Mouse (Mus musculus) MEL (cell line): Measurements from ENCODE around the gene Pla2g3. TPM values are rescaled to one million over a fixed set of nuclear protein-coding genes. Genes with fewer than 3 reads are reported as not detected.
A peak's percentile ranks its signal among the peaks of the same experiment; 100 is the strongest.

Experiments used
- BHLHE40 ChIP-seq: IDR thresholded peaks from 2 replicates; pipeline ENCODE4 v1.6.1; 2012; ENCODE audit warnings: low read depth, mild to moderate bottlenecking, inconsistent platforms, low read length, improper control_type of control experiment, borderline replicate concordance
- CHD1 ChIP-seq: IDR thresholded peaks from 2 replicates; pipeline ENCODE4 v1.6.1; 2012; ENCODE audit warnings: low read depth, mild to moderate bottlenecking, inconsistent platforms, low read length, improper control_type of control experiment
- E2F4 ChIP-seq: IDR thresholded peaks from 2 replicates; pipeline ENCODE4 v1.6.1; 2011; ENCODE audit warnings: low read depth, low read length, improper control_type of control experiment, borderline replicate concordance
- EP300 ChIP-seq, 2 experiments: IDR thresholded peaks; 2 replicates each; pipeline ENCODE4 v1.6.1; 2011; ENCODE audit warnings: improper control_type of control experiment in 2 of 2, low read length in 2 of 2, low read depth in 1 of 2, mild to moderate bottlenecking in 1 of 2
- GABPA ChIP-seq: IDR thresholded peaks from 2 replicates; pipeline ENCODE4 v1.6.1; 2012; ENCODE audit warnings: low read depth, mild to moderate bottlenecking, inconsistent platforms, low read length, improper control_type of control experiment, moderate library complexity
- HCFC1 ChIP-seq: IDR thresholded peaks from 2 replicates; pipeline ENCODE4 v1.6.1; 2012; ENCODE audit warnings: low read depth, mild to moderate bottlenecking, inconsistent platforms, low read length, improper control_type of control experiment, moderate library complexity
- KAT2A ChIP-seq: conservative IDR thresholded peaks from 2 replicates; pipeline ENCODE4 v1.6.1; 2012; ENCODE audit warnings: low read depth, low read length, improper control_type of control experiment, inconsistent platforms
- MAX ChIP-seq: IDR thresholded peaks from 2 replicates; pipeline ENCODE4 v1.6.1; 2011; ENCODE audit warnings: low read length, improper control_type of control experiment
- MAZ ChIP-seq: IDR thresholded peaks from 2 replicates; pipeline ENCODE4 v1.6.1; 2012; ENCODE audit warnings: low read depth, mild to moderate bottlenecking, inconsistent platforms, low read length, improper control_type of control experiment
- MXI1 ChIP-seq: IDR thresholded peaks from 2 replicates; pipeline ENCODE4 v1.6.1; 2011; ENCODE audit warnings: mild to moderate bottlenecking, low read depth, low read length, improper control_type of control experiment
- MYC ChIP-seq: IDR thresholded peaks from 2 replicates; pipeline ENCODE4 v1.6.1; 2011; ENCODE audit warnings: low read depth, mild to moderate bottlenecking, low read length, improper control_type of control experiment, moderate library complexity
- POLR2A ChIP-seq, 2 experiments: IDR thresholded peaks; 2 replicates each; pipeline ENCODE4 v1.6.1; 2011 to 2012; ENCODE audit warnings: low read length in 2 of 2, mild to moderate bottlenecking in 2 of 2, control low read depth in 1 of 2, improper control_type of control experiment in 1 of 2, low read depth in 1 of 2, moderate library complexity in 1 of 2; ENCODE audit not compliant: control insufficient read depth in 1 of 2, insufficient read depth in 1 of 2, poor library complexity in 1 of 2
- POLR2AphosphoS2 ChIP-seq: IDR thresholded peaks from 2 replicates; pipeline ENCODE4 v1.6.1; 2011; ENCODE audit warnings: low read length, improper control_type of control experiment
- POLR2AphosphoS5 ChIP-seq: IDR thresholded peaks from 2 replicates; pipeline ENCODE4 v1.6.1; 2012; ENCODE audit warnings: low read depth, borderline replicate concordance, mild to moderate bottlenecking, inconsistent platforms, low read length, moderate library complexity, mixed read lengths
- RAD21 ChIP-seq: IDR thresholded peaks from 2 replicates; pipeline ENCODE4 v1.6.1; 2011; ENCODE audit warnings: mild to moderate bottlenecking, low read depth, low read length, improper control_type of control experiment
- SMC3 ChIP-seq: IDR thresholded peaks from 2 replicates; pipeline ENCODE4 v1.6.1; 2011; ENCODE audit warnings: low read depth, low read length, improper control_type of control experiment
- TBP ChIP-seq: IDR thresholded peaks from 2 replicates; pipeline ENCODE4 v1.8.0; 2011; ENCODE audit warnings: low read depth, low read length, improper control_type of control experiment
- TCF12 ChIP-seq: IDR thresholded peaks from 2 replicates; pipeline ENCODE4 v1.6.1; 2014; ENCODE audit warnings: low read depth, mild to moderate bottlenecking, inconsistent platforms, low read length, improper control_type of control experiment, moderate library complexity
- UBTF ChIP-seq: IDR thresholded peaks from 2 replicates; pipeline ENCODE4 v1.6.1; 2012; ENCODE audit warnings: low read depth, mild to moderate bottlenecking, inconsistent platforms, low read length, improper control_type of control experiment, moderate library complexity, borderline replicate concordance; ENCODE audit not compliant: insufficient read depth
- USF1 ChIP-seq: IDR thresholded peaks from 2 replicates; pipeline ENCODE4 v1.6.1; 2014; ENCODE audit warnings: low read depth, mild to moderate bottlenecking, inconsistent platforms, low read length, improper control_type of control experiment, moderate library complexity
- ZMIZ1 ChIP-seq: IDR thresholded peaks from 2 replicates; pipeline ENCODE4 v1.6.1; 2012; ENCODE audit warnings: low read depth, mild to moderate bottlenecking, inconsistent platforms, low read length, improper control_type of control experiment, moderate library complexity
- ZNF384 ChIP-seq: IDR thresholded peaks from 2 replicates; pipeline ENCODE4 v1.6.1; 2012; ENCODE audit warnings: low read depth, mild to moderate bottlenecking, inconsistent platforms, low read length, improper control_type of control experiment
- polyA plus RNA-seq, 2 experiments: library from polyadenylated mRNA; stranded (reverse) in 1 of 2; unstranded in 1 of 2; fragments of >175 nt in 1 of 2; fragments of >200 nt in 1 of 2; gene quantifications; 2 replicates each; pipeline versions ENCODE4 v1.2.1 to v1.2.4; 2012; ENCODE audit warnings: low replicate concordance in 2 of 2, low read depth in 1 of 2; ENCODE audit not compliant: insufficient read length in 2 of 2, insufficient read depth in 1 of 2, missing spikeins in 1 of 2
- total RNA-seq: library from RNA; depleted of rRNA; stranded (reverse); fragments of 300-350 nt; gene quantifications from 2 replicates; pipeline ENCODE4 v1.2.3, GENCODE M21; 2012

The Pla2g3 gene
- total and polyA plus RNA-seq, 3 experiments, result 0.15 to 0.39 TPM; not detected in 1

GRCm38 (mm10) chr11:3516859-3517845 is 29.1 kb downstream of the Pla2g3 start (continued):
- TF ChIP-seq GABPA (no peak), POLR2AphosphoS2 (peak; percentile 97), MAX (no peak), BHLHE40 (no peak), TCF12 (peak; percentile 29; the same call in 1 of the 2 replicates), KAT2A (no peak; the same call in 1 of the 2 replicates), CHD1 (no peak), MXI1 (no peak), TBP (peak; percentile 7; the same call in 1 of the 2 replicates), UBTF (0 out of 2 replicates have a peak, but pooled peaks have one; percentile 45), RAD21 (no peak), SMC3 (peak; percentile 31), HCFC1 (peak; percentile 26), ZNF384 (no peak), POLR2AphosphoS5 (peak; percentile 98), EP300 (IDR thresholded peaks at IDR 0.05; ENCODE audit: low read depth in 1 of 2, low read length in 2 of 2) (peak in 1 of 2 experiments; percentile 14; a peak in 1 of 4 replicates), ZMIZ1 (no peak), POLR2A (IDR thresholded peaks at IDR 0.05; ENCODE audit: control insufficient read depth in 1 of 2, insufficient read depth in 1 of 2, low read depth in 1 of 2, low read length in 2 of 2, poor library complexity in 1 of 2) (peak in 1 of 2 experiments; percentile 55; a peak in 2 of 4 replicates), E2F4 (no peak), MYC (no peak; the same call in 1 of the 2 replicates), MAZ (no peak; the same call in 1 of the 2 replicates), USF1 (no peak; the same call in 1 of the 2 replicates)
- TF ChIP-seq, all 39 proteins: peak for 16
